Mouse (Mus musculus) MEL-GATA-1-ER (cell line): ENCODE measurements around the gene Dynll2.

Experiments
- DNase-seq: peaks from one replicate; pipeline ENCODE4 v3.0.0-alpha.2; 2012; ENCODE audit warnings: low read depth; ENCODE audit errors: extremely low read depth

Gene Dynll2

DNA sequence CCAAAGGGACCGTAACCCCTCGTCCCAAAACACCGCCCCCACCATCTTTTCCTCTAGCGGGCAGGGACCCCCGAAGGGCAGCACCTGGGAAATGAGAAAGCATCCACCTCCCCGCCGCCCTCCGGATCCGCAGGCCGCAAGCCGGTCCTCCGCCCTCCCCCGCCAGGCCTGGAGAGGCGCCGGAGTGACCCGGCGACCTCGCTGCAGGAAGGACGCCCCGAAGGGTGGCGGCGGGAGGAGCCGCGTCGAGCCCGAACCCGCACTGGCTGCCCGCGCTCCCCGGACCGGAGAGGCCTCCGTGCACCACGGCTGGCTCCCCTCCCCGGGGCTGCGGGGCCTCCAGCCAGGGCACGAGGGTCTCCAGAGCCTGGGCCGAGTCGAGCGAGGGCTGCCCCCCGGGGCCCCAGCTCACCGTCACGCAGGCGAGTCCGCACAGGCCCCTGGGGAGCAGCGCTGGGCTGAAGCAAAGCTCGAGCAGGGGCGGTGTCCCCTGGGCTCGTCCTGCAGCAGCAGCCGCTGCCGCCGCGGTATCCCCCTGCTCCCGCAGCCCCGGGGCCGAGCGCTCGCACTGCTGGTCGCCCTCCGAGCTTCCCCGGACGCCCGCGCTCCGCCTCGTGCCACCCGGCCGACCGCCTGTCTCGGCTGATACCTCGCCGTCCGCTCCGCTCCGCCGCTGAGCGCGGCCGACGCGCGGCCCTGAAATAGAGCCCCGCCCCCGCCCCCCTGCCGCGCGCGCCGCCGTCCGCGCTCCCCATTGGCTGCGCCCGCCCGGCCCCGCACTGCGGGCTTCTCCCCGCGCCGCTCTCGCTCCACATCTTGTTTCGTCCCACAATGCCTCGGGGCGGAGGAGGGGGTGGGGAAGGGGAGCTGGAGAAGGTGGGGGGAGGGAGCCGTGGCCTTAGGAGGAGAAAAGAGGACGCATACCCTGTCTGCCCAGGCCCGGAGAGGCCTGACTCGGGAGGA, at the start of gene Dynll2:
Dynll2 (minus strand) TSS at position 703 of the 963 bp plus-strand sequence.
- no peak for DNase-seq

DNA sequence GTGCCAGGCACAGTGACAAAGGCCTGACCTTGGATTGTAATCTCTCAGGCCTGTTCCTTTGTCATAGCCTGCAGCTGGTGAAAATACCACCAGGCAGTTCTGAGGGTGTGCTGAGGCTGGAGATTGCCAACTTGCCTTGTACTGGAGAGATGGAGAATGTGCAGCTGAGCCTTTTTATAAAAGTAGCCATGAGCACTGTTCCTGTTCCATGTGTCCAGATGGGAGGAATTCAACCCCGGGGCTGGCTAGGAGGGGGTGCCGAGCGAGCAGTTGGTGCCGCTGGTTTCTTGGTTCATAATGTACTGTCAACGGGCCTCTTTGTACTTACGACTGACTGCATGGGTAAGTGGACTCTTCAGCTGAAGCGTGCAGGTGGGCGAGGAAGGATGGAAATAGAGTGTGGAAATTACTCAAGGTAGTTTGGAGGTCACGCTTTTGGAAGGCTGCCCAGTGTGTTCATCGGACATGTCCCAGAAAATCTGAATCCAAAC, 49.5 kb upstream of the Dynll2 start:
- no peak for DNase-seq

DNA sequence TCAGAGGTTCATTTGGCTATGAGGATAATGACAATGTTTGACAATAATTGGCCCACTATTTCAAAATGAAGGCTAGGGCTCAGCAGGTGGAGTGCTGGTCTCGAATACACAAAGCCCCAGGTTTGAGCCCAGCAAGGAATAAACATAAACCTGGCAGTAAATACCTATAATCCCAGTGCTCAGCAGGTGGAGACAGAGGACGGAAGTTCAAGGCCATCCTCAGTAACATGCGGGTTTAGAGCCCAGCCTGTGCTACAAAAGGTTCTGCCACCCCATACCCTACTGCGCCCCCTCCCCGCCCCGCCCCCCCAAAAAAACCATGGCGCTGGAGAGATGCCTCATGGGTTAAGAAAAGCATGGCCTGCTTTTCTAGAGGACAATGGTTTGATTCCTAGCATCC, 48.6 kb upstream of the Dynll2 start:
- no peak for DNase-seq

DNA sequence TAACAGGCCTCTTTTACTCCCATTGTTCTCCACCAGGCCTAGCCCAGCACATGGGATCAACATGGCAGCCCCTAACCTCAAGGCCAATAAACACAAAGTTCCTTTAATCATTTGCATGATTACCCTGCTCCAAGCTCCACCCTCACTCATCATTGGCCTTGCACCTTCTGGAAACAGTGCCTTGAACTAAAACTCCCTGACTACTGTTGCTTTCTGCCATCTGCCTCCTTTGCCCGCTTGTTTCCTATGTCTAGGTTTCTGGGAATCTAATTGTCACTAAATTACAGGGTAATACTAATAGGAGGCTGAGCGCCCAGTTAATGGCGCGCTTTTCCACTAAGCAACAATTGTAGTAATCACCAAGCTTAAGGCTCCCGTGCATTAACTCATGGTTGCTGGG, 44.4 kb upstream of the Dynll2 start:
- DNase-seq: no peak

DNA sequence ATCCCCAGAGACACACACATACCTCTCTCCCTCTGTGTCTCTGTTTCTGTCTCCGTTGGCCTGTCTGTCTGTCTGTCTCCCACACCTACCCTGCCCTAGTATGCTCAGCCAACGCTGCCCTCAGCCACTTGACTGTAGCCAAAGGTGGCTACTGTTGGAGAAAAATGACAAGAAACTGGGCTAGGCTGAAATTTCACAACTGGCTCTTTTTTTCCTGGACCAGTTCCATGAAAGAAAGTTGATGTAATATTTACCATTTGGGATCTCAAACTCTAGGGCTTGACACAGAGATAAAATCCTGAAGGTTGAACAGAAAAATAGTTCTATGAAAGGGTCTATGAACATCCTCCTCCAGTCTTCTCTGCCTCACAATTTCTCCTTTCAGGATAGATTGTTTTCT, 43.5 kb upstream of the Dynll2 start:
- no peak for DNase-seq

DNA sequence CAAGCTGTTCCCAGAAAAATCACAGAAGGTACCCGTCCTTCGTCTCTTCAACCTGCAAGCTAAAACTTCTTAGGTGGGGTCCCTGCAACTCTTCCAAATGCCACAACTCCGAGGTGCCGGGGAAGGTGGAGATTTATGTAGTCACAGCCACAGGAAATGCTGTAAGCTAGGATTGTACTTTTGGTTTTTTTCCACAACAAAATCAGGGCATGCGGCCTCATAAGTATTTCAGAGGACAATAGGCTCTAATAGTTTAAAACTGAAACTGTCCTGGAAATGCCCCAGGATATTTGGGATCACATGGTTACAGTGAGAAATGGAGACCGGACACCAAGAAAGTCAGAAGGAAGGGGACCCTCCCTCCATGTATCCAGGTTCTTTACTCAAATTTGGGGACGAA, 42.9 kb upstream of the Dynll2 start:
- no peak for DNase-seq

DNA sequence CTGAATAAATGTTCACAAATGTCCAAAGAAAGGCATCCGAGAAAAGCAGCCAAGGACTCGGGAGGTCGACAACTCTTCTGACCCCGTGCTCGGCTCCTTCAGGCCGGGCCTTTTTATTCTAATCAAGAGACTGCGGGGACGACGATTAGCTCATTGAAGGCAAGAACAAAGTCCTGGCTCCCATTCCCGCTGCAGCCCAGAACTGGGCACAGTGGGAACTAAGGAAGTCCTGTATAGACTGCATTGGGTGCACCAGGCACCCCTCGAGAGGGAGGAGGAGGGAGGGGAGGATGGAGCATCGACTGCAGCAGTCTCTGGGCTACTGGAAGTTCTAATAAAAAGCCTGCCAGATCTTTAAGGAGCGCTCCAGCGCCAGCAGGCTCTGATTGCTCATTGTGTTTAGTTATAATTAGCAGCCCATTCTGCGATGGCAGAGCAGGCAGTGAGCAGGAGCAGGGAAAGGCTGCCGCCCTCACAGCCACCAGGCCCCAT, 40.9 kb upstream of the Dynll2 start:
- no peak for DNase-seq

DNA sequence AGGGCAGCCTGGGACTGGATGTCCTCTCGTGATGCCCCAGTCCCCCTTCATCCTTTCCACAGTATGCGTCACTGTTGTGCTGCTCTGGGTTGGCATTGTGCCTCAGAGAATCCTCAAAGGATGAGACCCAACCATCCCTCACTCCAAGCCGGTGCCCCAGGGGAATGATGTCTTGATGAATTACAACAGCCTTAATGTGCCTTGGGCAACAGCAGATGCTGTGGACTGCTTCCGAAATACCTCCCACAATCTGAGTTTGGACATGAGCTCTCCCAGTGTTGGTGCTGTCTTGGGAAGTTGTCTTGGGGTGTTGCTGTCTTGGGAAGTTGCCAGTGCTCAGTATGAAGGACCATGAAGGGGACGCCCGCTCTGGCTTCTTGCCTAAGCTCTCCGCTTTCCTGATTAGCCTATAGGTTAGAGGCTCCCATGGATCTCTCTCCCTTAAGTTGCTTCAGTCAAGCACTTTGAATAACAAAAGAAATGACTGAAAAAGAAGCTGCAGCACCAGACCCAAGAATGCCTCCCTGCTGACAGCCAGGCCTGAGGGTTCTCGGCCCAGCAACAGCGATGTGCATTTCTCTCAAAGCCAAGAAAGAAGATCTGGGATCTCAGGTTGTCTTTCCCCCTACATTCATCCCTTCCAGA, 40.2 kb upstream of the Dynll2 start:
- no peak for DNase-seq

DNA sequence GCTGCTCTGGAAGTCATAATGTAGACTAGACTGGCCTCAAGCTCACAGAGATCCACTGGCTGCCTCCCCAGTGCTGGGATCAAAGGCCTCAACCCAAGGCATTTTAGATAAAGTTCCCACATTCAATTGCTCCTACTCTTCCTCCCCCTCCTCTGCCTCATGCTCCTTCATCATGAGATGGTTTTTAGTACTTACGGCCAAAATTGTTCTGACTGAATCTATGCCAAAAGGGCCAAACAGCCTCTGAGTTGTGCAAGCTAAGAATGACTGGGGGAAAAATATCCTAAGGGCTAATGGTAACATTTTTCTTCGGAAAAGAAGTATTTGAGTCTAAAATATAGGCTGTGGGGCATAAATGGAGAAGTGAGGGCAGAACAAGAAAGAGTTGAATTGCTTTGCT, 36.6 kb upstream of the Dynll2 start:
- DNase-seq: no peak

DNA sequence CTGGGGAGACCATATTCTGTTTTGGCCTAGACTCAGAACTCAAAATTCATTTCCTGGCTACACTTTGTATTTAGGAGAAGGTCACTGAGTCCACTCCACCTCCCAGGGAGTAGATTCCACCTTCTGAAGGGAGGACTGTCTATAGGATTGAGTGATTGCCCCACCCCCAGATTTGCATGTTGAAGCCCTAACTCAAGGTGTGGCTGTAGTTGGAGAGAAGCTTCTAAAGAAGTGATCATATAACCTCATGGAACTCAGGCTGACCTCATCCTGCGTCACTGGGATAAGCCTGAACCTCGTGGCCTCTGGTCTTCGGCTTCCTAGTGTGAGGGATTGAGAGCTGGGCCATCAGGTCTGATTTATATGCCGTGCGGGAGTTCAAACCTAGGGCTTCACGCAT, 28.5 kb upstream of the Dynll2 start:
- DNase-seq: no peak

DNA sequence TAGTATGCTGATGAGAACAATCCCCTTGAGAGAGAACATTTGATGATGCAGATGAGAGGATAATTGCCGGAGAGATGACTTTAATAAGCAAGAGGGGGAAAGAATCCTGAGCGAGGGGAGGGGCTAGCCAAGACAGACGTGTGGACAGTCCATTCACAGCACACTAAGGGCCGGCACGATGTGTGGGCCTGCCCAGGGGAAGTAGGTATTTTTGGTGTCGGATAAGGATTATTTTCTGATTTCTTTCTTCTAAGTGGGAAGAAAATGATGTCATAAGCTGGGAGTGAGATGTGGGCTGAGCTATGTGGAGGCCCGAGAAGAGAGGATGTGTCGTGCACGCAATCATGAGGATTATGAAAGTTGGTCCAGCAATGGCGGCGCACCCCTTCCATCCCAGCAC, 27.8 kb upstream of the Dynll2 start:
- no peak for DNase-seq

DNA sequence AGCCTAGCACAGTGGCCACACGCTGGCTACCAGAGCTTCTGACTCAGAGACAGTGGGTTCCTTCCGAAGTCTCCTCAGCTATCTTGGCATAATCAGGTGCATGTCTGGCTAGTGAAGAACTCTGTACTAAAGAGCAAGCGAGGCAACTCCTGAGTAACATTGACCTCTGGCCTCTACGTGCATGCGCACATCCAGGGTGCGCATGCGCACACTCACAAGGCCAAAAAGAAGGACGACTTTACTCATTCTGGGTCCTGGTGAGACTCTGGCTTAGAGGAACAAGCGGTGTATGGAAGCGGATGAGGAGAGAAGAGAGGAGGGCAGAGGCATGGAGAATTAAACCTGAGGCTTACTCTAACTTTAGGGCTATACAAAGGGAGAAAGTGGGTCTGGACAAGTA, 26.3 kb upstream of the Dynll2 start:
- no peak for DNase-seq

DNA sequence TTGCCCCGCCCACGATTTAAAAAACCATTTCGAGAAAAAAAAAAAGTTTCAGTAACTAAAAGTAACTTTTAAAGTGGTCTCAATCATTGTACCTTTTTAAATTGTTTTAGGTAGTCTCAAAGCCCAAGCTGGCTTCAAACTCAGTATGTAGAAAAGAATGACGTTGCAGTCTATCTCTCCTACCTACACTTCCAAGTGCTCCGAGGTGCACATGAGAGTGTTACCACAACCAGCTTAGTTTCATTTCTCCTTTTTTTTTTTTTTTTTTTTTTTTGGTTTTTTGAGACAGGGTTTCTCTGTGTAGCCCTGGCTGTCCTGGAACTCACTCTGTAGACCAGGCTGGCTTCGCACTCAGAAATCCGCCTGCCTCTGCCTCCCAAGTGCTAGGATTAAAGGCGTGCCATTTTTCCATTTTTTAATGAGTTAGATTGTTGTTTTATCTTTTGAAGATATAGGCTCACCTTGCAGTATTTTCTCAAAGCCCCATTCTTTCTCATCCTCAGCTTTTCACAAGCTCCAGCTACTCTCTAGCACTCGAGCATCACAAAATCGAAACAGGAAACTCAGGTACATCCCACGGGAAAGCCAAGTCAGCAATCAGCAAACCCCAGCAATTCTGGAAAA, 25.4 kb upstream of the Dynll2 start:
- DNase-seq: no peak

DNA sequence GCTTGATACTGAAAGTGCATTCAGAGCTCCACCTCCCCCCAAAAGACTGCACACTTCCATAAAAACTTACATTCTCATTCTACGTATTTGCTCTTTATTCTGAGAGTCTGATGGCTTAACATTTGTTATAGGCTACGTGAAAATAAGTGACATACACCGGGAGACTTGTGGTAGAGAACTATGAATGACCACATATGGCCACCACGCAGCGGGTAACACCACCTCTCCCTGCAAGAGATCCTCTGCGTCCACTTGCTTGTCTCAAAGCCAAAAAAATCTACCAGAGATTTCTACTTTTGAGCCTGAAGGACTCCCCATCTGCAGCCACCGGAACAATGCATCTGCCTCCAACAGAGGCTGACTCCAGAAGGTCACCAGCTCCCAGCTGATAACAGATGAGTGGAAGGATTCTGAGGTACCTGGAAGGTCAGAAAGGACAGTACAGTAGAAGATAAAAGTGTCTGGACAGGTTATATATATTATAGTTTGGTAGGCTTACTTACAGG, 24.6 kb upstream of the Dynll2 start:
- no peak for DNase-seq

DNA sequence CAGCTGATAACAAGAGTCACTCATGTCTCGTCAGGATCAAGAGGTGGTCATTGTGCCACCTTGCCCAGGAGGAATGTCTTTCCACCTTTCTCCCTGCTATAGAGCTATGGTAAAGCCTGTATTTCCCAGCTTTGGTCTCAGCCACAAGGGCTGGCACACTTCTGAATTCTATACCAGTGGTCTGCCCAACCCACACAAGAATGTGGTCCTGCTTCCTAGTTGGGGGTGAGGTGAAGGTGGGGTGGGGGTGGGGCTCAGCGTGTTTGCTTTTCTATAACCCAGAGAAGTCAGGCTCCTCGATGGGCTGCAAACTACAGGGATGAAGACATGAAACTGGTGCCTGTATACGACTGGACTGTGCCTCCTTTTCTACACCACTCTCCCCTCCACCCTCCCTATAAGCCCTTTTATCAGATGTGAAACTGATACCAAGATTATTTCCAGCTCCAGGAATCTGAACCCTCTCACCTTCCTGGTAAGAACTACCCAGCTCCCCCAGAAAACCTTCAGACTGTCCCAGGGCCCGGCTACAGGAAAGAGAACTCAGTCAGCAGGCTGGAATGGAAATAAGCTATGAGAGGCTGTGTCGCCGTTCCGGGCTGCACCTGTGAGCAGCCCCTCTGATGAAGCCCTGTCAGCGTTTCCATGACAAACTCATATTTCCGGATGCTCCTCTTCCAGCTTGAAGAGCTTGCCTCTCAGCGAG, 24.0 kb upstream of the Dynll2 start:
- no peak for DNase-seq

DNA sequence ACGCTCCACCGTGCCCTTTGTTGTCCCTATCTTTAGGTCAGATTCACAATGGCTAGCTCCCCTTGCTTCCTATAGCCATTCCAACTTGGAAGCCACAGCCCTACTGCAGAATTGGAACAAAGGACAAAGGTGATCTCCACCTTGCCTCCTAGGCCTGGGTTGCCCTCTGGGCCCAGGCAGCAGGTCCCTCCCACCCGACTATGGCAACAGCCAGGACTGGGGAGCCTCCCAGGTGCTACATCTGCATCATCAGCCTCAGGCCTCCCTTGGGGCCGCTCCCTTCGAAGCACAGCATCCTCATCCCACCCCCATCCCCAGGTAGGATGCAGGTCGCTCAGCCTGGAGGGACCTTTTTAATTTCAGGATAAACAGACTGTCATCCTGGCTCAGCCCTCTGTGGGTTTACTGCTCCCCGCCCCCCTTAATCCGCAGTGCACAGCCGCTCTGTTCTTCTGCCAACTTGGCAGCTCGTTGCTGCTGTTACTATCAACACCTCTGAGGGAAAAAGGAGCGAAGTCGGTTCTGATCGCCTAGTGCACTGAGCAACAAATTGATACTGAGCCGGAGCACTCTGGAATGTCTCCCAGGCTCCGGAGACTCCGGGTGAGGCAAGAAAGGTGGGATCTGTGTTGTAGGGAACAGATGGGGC, 22.3 kb upstream of the Dynll2 start:
- DNase-seq: no peak

DNA sequence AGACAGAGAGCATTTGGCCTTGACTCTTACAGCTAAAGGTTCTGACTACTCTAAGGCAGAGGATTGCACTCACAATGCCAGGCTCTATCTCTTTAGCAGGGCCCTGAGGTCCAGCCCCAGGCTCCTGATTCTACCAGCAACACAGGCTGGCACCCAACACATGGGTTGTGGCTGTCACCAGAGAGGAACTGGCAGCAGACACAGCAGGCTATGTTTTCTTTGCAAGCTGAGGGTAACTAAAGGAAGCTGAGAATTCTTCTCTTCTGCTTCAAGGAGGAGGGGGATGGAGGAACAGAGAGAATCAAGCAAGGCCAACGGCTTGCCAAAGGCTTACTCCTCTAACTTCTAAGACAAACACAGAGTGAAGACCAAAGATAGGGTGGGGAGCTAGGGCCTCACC, 21.3 kb upstream of the Dynll2 start:
- DNase-seq: no peak

DNA sequence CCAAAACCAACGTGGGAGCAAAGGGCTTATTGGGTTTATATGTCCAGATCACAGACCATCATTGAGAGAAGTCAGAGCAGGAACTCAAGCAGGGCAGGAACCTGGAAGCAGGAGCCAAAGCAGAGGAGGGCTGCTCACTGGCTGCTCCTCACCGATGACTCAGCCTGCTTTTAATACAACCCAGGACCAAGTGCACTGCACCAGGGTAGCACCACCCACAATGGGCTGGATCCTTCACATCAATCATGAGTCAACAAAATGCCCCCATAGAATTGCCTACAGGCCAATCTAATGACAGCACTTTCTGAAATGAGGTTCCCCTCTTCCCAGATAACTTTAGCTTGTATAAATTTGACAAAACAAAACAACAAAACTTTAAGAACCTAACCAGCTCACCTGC, 16.8 kb upstream of the Dynll2 start:
- DNase-seq: no peak

DNA sequence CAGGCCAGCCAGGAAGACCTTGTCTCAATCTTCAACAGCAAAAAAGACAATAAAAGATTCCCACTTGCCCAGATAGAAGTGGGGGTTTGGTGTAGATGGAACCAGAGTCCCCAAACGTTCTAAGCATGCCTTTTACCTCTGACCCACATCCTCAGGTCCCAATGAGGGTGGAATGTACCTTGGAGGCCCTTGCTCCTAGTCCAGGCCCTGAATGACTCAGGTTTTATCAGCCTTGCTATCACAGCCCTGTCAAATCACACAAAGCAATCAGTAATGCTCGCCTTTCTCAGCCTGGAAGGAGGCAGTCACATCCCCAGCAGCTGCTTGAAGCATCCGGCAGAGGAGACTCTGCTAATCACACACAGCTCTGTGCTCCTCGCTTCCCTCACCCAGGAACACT, 15.4 kb upstream of the Dynll2 start:
- DNase-seq: no peak

DNA sequence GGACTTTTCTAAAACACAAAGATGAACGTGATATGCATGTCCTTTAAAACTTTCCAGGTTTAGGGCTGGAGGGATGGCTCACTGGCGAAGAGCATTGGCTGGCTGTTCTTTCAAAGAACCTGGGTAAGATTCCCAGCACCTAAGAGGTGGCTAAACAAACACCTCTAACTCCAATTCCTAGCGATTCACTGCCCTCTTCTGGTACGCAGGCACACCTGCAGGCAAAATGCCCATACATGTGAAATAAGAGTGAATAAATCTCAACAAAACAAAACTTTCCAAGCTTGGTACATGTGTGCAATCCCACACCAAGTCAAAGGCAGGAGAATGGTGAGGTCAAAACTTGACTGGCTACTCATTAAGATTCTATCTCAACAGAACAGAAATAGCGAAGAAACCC, 12.4 kb upstream of the Dynll2 start:
- DNase-seq: no peak

DNA sequence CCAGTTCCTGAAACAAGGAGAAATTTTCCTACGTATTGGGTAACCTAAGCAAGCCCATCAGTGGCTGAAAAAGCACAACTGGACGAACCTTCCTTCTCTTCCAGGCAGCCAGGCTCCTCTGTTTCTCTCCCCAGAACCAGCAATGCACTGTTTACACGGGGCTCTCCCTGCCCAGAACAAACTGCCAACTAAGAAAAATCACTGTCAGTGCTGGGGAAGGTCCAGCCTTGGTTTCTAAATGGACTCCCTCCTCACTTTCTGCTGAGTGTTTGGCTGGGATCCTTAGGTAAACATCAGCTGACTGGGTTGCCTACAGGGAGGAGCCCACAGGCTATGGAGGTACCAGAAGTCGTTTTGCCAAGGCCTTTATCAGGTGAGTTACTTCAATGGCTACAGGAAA, 4.5 kb upstream of the Dynll2 start:
- no peak for DNase-seq
